20 mouse cellular contexts compared by ENCODE assay signal in the genomic region with DNA sequence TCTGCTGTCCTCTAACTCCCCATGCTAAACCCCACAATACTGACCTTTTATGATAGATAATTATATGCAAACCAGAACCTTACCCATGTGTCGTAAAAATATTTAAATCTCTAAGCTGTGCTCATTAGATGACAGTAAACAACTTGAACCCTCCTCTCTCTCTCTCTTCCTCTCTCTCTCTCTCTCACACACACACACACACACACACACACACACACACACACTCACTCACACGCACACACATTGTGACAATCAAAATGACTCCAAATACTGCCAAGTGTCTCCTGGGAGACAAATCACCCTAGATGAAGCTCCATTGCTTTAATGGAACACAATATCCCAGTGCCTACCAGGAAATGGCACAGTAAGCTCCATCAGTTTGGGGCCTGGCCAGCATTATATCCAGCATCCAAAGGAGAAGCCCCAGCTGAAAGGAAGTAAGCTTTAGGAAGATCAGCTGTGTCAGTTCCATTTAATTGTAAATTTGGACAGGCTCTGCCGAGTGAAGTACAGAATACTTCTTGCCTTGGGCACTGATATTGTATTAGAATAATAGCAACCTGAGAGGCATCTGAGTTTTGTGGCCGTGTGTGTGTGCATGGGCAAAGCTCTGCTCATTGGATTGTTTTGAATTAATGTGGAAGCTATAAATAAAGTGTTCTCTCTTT.
DNase-seq lines count a peak whose midpoint lies in the region; ATAC-seq and TF ChIP-seq lines count a peak whose summit lies in the region.
"Had no signal": no experiment of that assay in that cellular context is flagged by ENCODE, and none has a peak within 500 bp of the region (broad histone marks: within the 10 kb centered on the region; RNA-seq: fewer than 3 reads in every experiment).

No protein-coding gene starts in this region.

- no peaks in the 10 kb centered on the region for H3K4me1 ChIP-seq in neural tube, embryonic 11.5 days (ENCODE audit: control insufficient read depth, insufficient read depth, low read length)
- no peaks in the 10 kb centered on the region for H3K4me1 ChIP-seq in hindbrain, postnatal 0 days (ENCODE audit: insufficient read depth, low read length)
- H3K4me1 ChIP-seq in neural tube, embryonic 14.5 days (ENCODE audit: control insufficient read depth, insufficient read depth, low read length): no peaks in the 10 kb centered on the region
- H3K4me1 ChIP-seq in stomach, postnatal 0 days (replicated peaks; ENCODE audit: control insufficient read depth, insufficient read depth): no peaks in the 10 kb centered on the region
- H3K4me1 ChIP-seq: limb, embryonic 12.5 days had no signal

- no peak overlapping the region for H3K27ac ChIP-seq in neural tube, embryonic 11.5 days (ENCODE audit: low read depth, low read length)
- H3K27ac ChIP-seq in hindbrain, postnatal 0 days: no peak overlapping the region
- no peak overlapping the region for H3K27ac ChIP-seq in neural tube, embryonic 14.5 days (ENCODE audit: low read depth, low read length)
- H3K27ac ChIP-seq in stomach, postnatal 0 days (replicated peaks): no peak overlapping the region
- H3K27ac ChIP-seq: embryonic facial prominence, embryonic 15.5 days; limb, embryonic 12.5 days; liver, embryonic 14.5 days had no signal

- no peaks in the 10 kb centered on the region for H3K27me3 ChIP-seq in neural tube, embryonic 11.5 days (ENCODE audit: control insufficient read depth, insufficient read depth, low read length)
- H3K27me3 ChIP-seq in hindbrain, postnatal 0 days (ENCODE audit: insufficient read depth, low read length): no peaks in the 10 kb centered on the region
- no peaks in the 10 kb centered on the region for H3K27me3 ChIP-seq in neural tube, embryonic 14.5 days (ENCODE audit: control insufficient read depth, insufficient read depth, low read length)
- no peaks in the 10 kb centered on the region for H3K27me3 ChIP-seq in stomach, postnatal 0 days (ENCODE audit: control insufficient read depth, insufficient read depth, low read length)
- H3K27me3 ChIP-seq: CH12.LX; embryonic facial prominence, embryonic 15.5 days; limb, embryonic 12.5 days had no signal

- no peak overlapping the region for H3K4me3 ChIP-seq in neural tube, embryonic 11.5 days (ENCODE audit: low read depth, low read length)
- no peak overlapping the region for H3K4me3 ChIP-seq in hindbrain, postnatal 0 days (ENCODE audit: low read length)
- H3K4me3 ChIP-seq in neural tube, embryonic 14.5 days (ENCODE audit: low read depth, low read length): no peak overlapping the region
- H3K4me3 ChIP-seq in stomach, postnatal 0 days (ENCODE audit: low read depth, low read length): no peak overlapping the region
- H3K4me3 ChIP-seq: embryonic facial prominence, embryonic 15.5 days; limb, embryonic 12.5 days had no signal

- peak; percentile 72 for ATAC-seq in neural tube, embryonic 11.5 days (ENCODE audit: insufficient read depth, low FRiP score, low TSS enrichment)
- ATAC-seq in hindbrain, postnatal 0 days: peak; percentile 79; the same call in 1 of the 2 replicates
- peak; percentile 81; the same call in 1 of the 2 replicates for ATAC-seq in neural tube, embryonic 14.5 days (ENCODE audit: low read depth)
- ATAC-seq in stomach, postnatal 0 days (ENCODE audit: low FRiP score, low TSS enrichment): no peak

- H3K4me2 ChIP-seq in neural tube, embryonic 11.5 days (ENCODE audit: low read depth): no peak overlapping the region
- H3K4me2 ChIP-seq in hindbrain, postnatal 0 days (ENCODE audit: low read depth, low read length): no peak overlapping the region
- no peak overlapping the region for H3K4me2 ChIP-seq in neural tube, embryonic 14.5 days (ENCODE audit: low read depth, low read length)
- H3K4me2 ChIP-seq in stomach, postnatal 0 days (replicated peaks; ENCODE audit: low read depth): no peak overlapping the region
- H3K4me2 ChIP-seq: embryonic facial prominence, embryonic 15.5 days; heart, embryonic 11.5 days; limb, embryonic 12.5 days had no signal

- no peaks in the 10 kb centered on the region for H3K9me3 ChIP-seq in neural tube, embryonic 11.5 days (ENCODE audit: control insufficient read depth, low read length)
- no peaks in the 10 kb centered on the region for H3K9me3 ChIP-seq in hindbrain, postnatal 0 days (ENCODE audit: low read length)
- no peaks in the 10 kb centered on the region for H3K9me3 ChIP-seq in neural tube, embryonic 14.5 days (ENCODE audit: control insufficient read depth, low read length)
- H3K9me3 ChIP-seq in stomach, postnatal 0 days (ENCODE audit: control insufficient read depth, low read length): no peaks in the 10 kb centered on the region
- H3K9me3 ChIP-seq: embryonic facial prominence, embryonic 15.5 days; limb, embryonic 12.5 days had no signal

- TF ChIP-seq EP300 in stomach, postnatal 0 days (optimal IDR thresholded peaks at IDR 0.05): no peak

- H3K9ac ChIP-seq in neural tube, embryonic 11.5 days (ENCODE audit: low read length): no peak overlapping the region
- H3K9ac ChIP-seq in hindbrain, postnatal 0 days (replicated peaks; ENCODE audit: low read length): no peak overlapping the region
- no peak overlapping the region for H3K9ac ChIP-seq in neural tube, embryonic 14.5 days (replicated peaks; ENCODE audit: low read depth, low read length)
- no peak overlapping the region for H3K9ac ChIP-seq in stomach, postnatal 0 days (ENCODE audit: low read length)
- H3K9ac ChIP-seq: embryonic facial prominence, embryonic 15.5 days; limb, embryonic 12.5 days; liver, embryonic 14.5 days had no signal

- DNase-seq in cerebellum, postnatal 10 days: peak; percentile 28 to 48
- no peak for DNase-seq in cerebellum, adult 9-10 months
- no peak for DNase-seq in neural tube, embryonic 11.5 days (ENCODE audit: low spot score)
- no peak for DNase-seq in neural tube, embryonic 10.5 days (ENCODE audit: extremely low spot score, low spot score)
- peak; percentile 68 for DNase-seq in hindbrain, postnatal 0 days (ENCODE audit: low spot score)
- no peak for DNase-seq in stomach, postnatal 0 days (ENCODE audit: low spot score)
- no peak for DNase-seq in cerebellum, adult 18-20 months
- DNase-seq: adrenal gland, postnatal 36 days; gastrocnemius, postnatal 36 days; heart, postnatal 36 days; kidney, adult 11 months; kidney, postnatal 36 days; lung, postnatal 10 days; right cerebral cortex, adult 18-20 months had no signal

- 54% methylated on average over 4 of the region's 4 CpGs for WGBS in neural tube, embryonic 11.5 days
- 18% methylated on average over 4 of the region's 4 CpGs for WGBS in hindbrain, postnatal 0 days
- WGBS in neural tube, embryonic 14.5 days: 22% methylated on average over 4 of the region's 4 CpGs
- 64% methylated on average over 4 of the region's 4 CpGs for WGBS in stomach, postnatal 0 days

- TF ChIP-seq CTCF in hindbrain, postnatal 0 days (IDR thresholded peaks at IDR 0.05; ENCODE audit: low read depth): no peak
- no peak for TF ChIP-seq CTCF in stomach, postnatal 0 days (IDR thresholded peaks at IDR 0.05; ENCODE audit: low read depth)

- H3K36me3 ChIP-seq in neural tube, embryonic 11.5 days (ENCODE audit: control insufficient read depth, insufficient read depth, low read length): no peaks in the 10 kb centered on the region
- H3K36me3 ChIP-seq in hindbrain, postnatal 0 days (ENCODE audit: insufficient read depth, low read length): no peaks in the 10 kb centered on the region
- H3K36me3 ChIP-seq in neural tube, embryonic 14.5 days (ENCODE audit: control insufficient read depth, insufficient read depth, low read length): no peaks in the 10 kb centered on the region
- H3K36me3 ChIP-seq in stomach, postnatal 0 days (ENCODE audit: control insufficient read depth, insufficient read depth, low read length): no peaks in the 10 kb centered on the region
- H3K36me3 ChIP-seq: embryonic facial prominence, embryonic 15.5 days; limb, embryonic 12.5 days had no signal

Comparison
In these comparisons a context has a peak if more than half of its experiments do, and no peak if none do; other contexts are left out.
1. DNase-seq: peak in cerebellum, postnatal 10 days (2 of 2) and hindbrain, postnatal 0 days (single experiment); none in cerebellum, adult 9-10 months (single experiment), neural tube, embryonic 11.5 days (single experiment), neural tube, embryonic 10.5 days (single experiment), stomach, postnatal 0 days (single experiment) and cerebellum, adult 18-20 months (0 of 2).